Mouse (Mus musculus): ENCODE measurements at regions not wholly inside any gene's neighbourhood (a gene's known extent, or its start where the extent isn't known, plus 50 kb on each side); places are given as distances from the start of the nearest gene placed in this dataset.

- no peak for ATAC-seq (ENCODE audit: low TSS enrichment)
Observed at GRCm38 (mm10) chr10:92237881-92238280, 484.3 kb downstream of the Nedd1 start.

GRCm38 (mm10) chr10:92232081-92232480 lies 490.1 kb downstream of the Nedd1 start:
- no peak for ATAC-seq (ENCODE audit: low TSS enrichment)

GRCm38 (mm10) chr10:92225818-92226217 lies 496.4 kb downstream of the Nedd1 start:
- no peak for ATAC-seq (ENCODE audit: low TSS enrichment)

GRCm38 (mm10) chr10:92225071-92225470 lies 497.1 kb downstream of the Nedd1 start:
- ATAC-seq (ENCODE audit: low TSS enrichment): no peak

- ATAC-seq (ENCODE audit: low TSS enrichment): no peak
Observed at GRCm38 (mm10) chr10:92219310-92219709, 502.9 kb downstream of the Nedd1 start.

- ATAC-seq (ENCODE audit: low TSS enrichment): no peak
Observed at GRCm38 (mm10) chr10:92170856-92171255, 551.4 kb downstream of the Nedd1 start.

- no peak for ATAC-seq (ENCODE audit: low TSS enrichment)
Observed at GRCm38 (mm10) chr10:92166057-92166456, 556.2 kb downstream of the Nedd1 start.

- ATAC-seq (ENCODE audit: low TSS enrichment): no peak
Observed at GRCm38 (mm10) chr10:92164991-92165390, 557.2 kb downstream of the Nedd1 start.

- no peak for ATAC-seq (ENCODE audit: low TSS enrichment)
Observed at GRCm38 (mm10) chr10:92164648-92164960, 557.6 kb downstream of the Nedd1 start.

- no peak for ATAC-seq (ENCODE audit: low TSS enrichment)
Observed at GRCm38 (mm10) chr10:92163851-92164647, 558.2 kb downstream of the Nedd1 start.

GRCm38 (mm10) chr10:92163071-92163504 lies 559.1 kb downstream of the Nedd1 start:
- no peak for ATAC-seq (ENCODE audit: low TSS enrichment)

- ATAC-seq (ENCODE audit: low TSS enrichment): peak; percentile 73
Observed at GRCm38 (mm10) chr10:92162473-92163011, 559.7 kb downstream of the Nedd1 start.

- no peak for ATAC-seq (ENCODE audit: low TSS enrichment)
Observed at GRCm38 (mm10) chr10:92161501-92161900, 560.7 kb downstream of the Nedd1 start.

- ATAC-seq (ENCODE audit: low TSS enrichment): no peak
Observed at GRCm38 (mm10) chr10:92146263-92146662, 576.0 kb downstream of the Nedd1 start.

GRCm38 (mm10) chr10:92135521-92135920 lies 586.7 kb downstream of the Nedd1 start:
- no peak for ATAC-seq (ENCODE audit: low TSS enrichment)

GRCm38 (mm10) chr10:92112790-92113189 lies 609.4 kb downstream of the Nedd1 start:
- ATAC-seq (ENCODE audit: low TSS enrichment): no peak

GRCm38 (mm10) chr10:92106331-92106730 lies 615.9 kb downstream of the Nedd1 start:
- ATAC-seq (ENCODE audit: low TSS enrichment): no peak

GRCm38 (mm10) chr10:92103887-92104286 lies 618.3 kb downstream of the Nedd1 start:
- no peak for ATAC-seq (ENCODE audit: low TSS enrichment)

- ATAC-seq (ENCODE audit: low TSS enrichment): no peak
Observed at GRCm38 (mm10) chr10:92102755-92103154, 619.5 kb downstream of the Nedd1 start.

GRCm38 (mm10) chr10:92097562-92097961 lies 624.7 kb downstream of the Nedd1 start:
- no peak for ATAC-seq (ENCODE audit: low TSS enrichment)

GRCm38 (mm10) chr10:92097081-92097480 lies 625.1 kb downstream of the Nedd1 start:
- no peak for ATAC-seq (ENCODE audit: low TSS enrichment)

GRCm38 (mm10) chr10:92091480-92092395 lies 630.5 kb downstream of the Nedd1 start:
- ATAC-seq (ENCODE audit: low TSS enrichment): no peak

- ATAC-seq (ENCODE audit: low TSS enrichment): no peak
Observed at GRCm38 (mm10) chr10:92082111-92082510, 640.1 kb downstream of the Nedd1 start.
